Mouse (Mus musculus) brain, embryonic 14.5 days (tissue): ENCODE measurements around the gene Ppp1r12b. TPM values are rescaled to one million over a fixed set of nuclear protein-coding genes. Genes with fewer than 3 reads are reported as not detected.

Experiments used
- DNase-seq: peaks from one replicate; pipeline ENCODE4 v3.0.0-alpha.2; 2011; ENCODE audit warnings: low read depth
- CTCF ChIP-seq: fragments of 200-500 bp; IDR thresholded peaks from 2 replicates; pipeline ENCODE4 v1.5.1; 2012; ENCODE audit warnings: inconsistent platforms, mild to moderate bottlenecking, moderate library complexity, borderline replicate concordance; ENCODE audit not compliant: insufficient read depth, insufficient read length; ENCODE audit errors: extremely low read depth
- POLR2A ChIP-seq: fragments of 200-500 bp; IDR thresholded peaks from 2 replicates; pipeline ENCODE4 v1.6.1; 2012; ENCODE audit warnings: mild to moderate bottlenecking, inconsistent platforms, borderline replicate concordance; ENCODE audit not compliant: poor library complexity, insufficient read depth, insufficient read length, severe bottlenecking; ENCODE audit errors: extremely low read depth
- polyA plus RNA-seq: library from polyadenylated mRNA; depleted of rRNA; stranded (reverse); fragments of >200 nt; gene quantifications from 2 replicates; pipeline ENCODE4 v1.2.3, GENCODE M21; 2012

The Ppp1r12b gene
- polyA plus RNA-seq, 1 experiment, result 16.8 TPM

DNA sequence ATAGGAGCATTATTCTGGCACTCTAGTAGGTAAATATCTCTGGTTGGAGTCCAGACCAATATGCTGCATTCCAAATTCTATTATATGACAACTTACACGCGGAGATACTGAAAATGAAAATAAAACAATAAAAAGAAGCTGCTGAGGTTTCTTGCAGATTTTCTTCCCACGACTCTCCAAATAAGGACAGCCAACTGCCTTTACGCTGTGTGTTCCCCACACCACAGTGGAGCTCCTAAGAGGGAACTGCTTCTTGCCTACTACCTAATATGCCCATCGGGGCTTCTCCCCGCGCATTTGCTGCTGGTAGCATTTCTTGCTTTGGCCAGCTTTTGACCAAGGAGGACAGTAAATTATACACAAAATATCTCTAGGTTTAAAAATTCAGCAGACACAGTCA, 154.0 kb downstream of the Ppp1r12b start:
- TF ChIP-seq CTCF, result no peak
- TF ChIP-seq POLR2A, result no peak
- no peak for DNase-seq

DNA sequence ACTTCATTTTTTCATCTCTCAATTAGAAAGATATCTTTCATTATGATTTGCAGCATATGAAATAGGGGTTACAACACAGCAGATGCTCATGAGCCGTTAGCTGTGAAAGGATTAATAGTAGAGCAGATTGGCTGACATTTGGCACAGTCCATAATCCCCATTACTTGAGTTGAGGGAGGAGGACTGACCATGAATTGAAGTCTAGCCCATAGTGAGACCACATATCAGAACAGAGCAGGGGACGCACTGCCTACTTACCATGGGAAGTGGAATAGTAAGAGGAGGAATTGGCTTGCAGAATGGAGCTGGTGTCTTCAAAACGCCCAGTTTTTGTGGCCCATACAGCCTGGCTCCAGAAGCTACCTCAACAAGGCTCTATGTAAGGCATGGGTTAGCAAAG, 159.2 kb downstream of the Ppp1r12b start:
- TF ChIP-seq POLR2A (no peak), CTCF (no peak)
- peak; percentile 62 for DNase-seq

DNA sequence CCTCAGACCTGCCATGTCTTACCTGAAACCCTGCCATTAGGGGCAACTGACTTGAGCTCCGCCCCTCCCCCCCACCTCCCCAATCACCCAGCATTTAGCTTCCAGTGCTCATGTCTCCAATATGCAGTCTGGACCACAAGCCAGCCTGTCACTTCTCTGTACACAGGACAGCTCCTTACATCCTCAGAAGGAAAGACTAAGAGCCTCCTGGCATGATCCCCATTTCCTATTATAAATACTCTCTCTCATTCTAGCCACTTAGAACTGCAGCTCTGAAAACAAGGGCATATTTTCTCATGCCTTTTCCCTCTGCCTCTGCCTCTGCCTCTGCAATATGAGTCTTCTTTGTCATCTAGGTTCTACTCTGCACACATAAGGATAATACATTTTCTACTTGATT, 159.7 kb downstream of the Ppp1r12b start:
- no peak for DNase-seq
- TF ChIP-seq POLR2A (no peak), CTCF (no peak)

DNA sequence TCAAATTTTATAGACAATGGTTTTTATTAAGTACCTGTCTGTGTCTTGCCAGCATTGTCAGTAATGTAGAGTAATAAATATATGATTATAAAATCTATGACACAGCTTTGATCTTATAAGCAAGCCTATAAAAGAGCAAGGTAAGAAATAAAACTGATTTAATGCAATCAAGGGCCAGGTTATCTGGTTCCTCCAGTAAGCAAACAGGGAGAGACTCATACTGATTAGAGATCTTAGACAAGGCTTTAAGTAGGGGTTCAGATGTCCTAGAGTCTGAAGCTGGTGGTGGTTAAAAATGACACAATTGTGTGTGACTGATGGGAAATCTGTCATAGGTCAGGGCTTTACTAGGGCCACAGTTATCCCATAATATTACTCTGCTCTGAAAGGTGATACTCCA, 164.3 kb downstream of the Ppp1r12b start:
- DNase-seq, result no peak
- TF ChIP-seq CTCF (no peak), POLR2A (no peak)

DNA sequence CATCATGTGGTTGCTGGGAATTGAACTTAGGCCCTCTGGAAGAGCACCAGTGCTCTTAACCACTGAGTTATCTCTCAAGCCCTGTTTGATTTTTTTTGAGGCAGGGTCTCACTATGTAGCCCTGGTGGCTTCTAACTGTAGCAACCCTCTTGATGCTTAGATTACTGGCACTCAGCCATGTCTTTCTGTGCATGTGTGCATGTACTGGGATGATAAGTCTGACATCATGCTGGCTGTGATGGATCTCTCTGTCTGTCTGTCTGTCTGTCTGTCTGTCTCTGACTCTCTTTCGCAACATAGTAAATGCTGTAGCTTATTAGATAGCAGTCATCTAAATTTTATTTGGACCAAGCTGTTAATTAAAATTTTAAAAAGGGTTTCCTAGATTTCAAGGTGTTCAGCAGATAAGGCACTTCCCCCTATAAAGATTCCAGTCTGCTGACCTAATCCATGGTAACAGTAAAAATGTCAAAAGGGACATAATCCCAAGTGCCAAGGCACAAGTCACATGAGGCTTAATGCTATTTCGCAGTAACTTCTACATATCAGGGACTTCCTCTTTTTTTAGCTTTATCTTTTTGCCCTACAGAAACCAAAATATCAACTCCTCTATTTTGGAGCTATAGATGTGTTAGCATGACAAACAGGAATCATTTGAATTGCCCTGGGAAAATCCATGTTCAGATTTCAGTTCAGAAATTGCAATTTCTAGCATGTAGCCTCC, 164.9 kb downstream of the Ppp1r12b start:
- peak; percentile 41 for DNase-seq
- TF ChIP-seq CTCF (no peak), POLR2A (no peak)

DNA sequence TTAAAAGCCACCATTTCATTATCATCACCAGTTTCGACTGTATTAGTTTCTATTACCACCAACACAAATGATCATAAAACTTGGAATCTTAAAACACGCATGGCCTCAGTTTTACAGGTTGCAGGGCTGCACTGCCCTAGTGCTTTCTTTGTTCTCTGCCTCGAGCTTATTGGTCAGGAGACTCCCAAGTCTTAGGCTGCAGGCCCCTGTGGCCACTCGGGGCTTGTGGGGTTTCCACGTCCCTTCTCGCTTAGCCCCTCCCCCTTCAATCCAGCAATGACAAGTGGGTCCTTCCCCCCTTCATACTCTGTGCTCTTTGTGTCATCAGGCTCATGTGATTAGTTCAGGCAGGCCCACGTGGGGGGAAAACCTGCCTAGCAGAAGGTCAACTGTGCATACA, 167.6 kb downstream of the Ppp1r12b start:
- no peak for DNase-seq
- no peak for TF ChIP-seq POLR2A
- no peak for TF ChIP-seq CTCF

DNA sequence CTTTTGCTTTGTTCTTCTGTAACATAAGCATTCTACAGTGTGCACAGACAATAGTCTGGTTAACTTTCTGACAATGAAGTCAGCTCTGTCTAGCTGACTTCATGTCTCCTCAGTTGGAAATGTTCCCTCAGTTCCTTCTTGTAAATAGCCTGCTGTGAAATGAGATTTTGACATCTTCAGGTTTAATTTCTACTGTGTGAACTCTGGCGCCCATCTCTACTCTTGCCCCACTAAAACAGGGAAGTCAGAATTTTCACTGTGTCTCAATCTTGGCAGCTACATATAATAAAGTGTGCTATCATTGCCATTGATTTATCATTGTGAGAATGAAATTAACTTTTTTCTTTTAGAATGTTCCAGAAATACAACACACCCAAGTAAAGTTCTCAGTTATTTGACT, 170.8 kb downstream of the Ppp1r12b start:
- no peak for DNase-seq
- TF ChIP-seq CTCF (no peak), POLR2A (no peak)

DNA sequence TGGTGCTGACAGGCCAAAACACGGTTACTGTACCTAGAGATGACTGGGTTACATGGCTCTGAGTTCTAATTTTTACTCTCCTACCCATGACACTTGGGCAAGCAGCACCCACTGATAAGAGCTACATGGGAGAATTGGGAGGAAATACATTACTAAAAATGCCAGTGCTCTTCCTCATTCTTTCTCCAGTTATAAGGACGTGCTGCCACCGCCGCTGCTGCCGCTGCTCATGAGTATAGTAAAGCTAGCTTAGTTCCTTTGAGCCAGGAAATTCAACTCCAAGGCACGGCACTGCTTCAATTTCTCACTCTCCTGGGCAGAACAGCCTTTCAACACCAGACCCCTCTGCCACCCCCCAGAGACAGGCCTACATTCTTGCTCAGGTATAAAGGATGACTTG, 171.3 kb downstream of the Ppp1r12b start:
- TF ChIP-seq CTCF (no peak), POLR2A (no peak)
- no peak for DNase-seq

DNA sequence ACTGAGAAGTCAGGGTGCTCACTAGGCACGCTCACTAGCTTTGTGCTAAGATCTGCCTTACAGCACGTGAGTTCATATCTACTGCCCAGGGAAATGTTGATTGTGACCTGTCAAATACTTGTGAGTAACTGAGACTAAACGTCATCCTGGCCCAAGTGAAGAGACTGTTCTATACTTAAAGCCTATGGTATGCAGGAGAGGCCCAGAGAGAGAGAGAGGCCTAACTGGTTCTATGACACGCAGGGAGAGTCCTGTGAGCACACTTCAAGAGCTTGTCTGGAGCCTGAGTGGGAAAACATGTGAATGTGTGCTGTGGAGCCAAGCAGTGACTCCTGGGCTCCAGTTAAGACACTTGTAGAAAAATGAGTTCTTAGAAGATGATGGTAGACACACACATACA, 171.8 kb downstream of the Ppp1r12b start:
- no peak for DNase-seq
- no peak for TF ChIP-seq POLR2A
- TF ChIP-seq CTCF, result no peak

DNA sequence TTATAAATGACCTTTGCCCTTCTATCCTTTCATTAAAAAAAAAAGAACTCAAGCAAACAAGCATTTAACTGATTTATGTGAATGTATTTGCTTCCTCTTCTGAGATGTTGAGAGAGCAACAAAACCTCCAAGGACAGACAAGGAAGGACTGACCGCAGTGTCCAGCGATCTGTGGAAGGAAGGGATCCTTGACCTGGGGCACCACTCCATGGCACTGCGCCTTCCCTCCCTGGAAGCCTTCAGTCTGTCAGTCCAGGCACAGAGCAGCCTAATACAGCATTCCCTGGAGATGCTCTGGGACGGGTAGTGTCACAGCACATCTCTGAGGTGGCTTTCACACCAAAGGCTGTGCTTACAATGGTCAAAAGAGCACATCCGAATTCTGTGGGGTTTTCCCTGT, 172.9 kb downstream of the Ppp1r12b start:
- DNase-seq, result no peak
- TF ChIP-seq POLR2A, result no peak
- no peak for TF ChIP-seq CTCF

DNA sequence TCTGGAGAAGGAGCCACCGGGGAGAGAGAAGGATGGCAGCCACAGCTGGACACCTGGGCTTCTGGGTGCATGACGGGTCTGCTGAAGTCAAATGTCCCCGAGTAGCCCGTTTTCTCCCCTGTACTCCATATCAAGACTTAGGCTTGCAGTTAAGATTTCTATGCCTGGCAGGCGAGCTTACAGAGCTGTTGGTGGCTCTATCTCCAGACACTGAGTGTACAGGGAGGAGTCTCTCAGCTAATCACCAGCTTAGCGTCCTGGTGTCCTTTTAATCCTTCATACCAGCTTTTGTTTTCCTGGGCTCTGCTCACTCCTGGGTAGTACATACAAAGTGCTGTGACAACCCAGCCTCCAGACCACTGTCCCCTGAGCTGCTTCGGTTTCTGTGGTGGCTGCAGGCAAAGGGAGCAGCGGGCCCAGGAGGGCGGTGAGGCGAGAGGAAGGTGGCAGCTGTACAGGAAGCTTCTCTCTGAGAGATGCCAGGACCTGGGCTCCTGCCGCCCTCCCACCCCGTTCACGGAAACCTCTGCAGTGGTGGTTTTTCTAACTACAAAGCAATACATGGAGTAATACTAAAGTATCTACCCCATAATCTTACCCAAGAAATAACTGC, 177.7 kb downstream of the Ppp1r12b start:
- TF ChIP-seq CTCF (no peak), POLR2A (no peak)

DNA sequence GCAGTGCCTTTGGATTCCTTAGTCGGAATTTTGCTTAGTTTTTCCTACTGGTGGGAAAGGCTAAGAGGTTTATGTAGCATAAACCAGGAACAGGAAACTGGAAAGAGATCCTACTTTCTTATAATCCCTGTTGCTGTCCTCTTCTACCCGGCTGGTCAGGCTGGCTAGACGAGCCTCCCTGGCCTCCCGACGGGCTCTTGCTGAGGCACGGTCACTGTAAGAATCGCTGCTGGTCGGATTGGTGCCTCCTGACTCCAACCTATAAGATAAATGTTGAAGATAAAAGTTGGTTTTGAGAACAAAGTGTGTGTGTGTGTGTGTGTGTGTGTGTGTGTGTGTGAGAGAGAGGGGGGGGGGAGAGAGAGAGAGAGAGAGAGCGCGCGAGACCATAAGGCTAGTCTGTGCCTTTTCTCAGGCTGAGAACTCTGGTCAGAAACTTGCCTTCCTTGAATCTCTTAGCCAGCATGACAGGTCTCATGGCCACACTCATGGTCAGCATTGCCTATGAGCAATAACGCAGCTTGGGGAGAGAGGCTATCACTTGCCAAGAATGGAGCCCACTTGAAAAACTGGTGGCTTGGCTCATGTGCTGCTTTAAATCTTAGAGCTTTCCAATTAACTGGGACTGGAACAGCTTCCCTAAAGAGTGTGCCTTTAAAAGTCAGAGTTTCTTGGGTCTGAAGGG, 178.4 kb downstream of the Ppp1r12b start:
- no peak for TF ChIP-seq CTCF
- TF ChIP-seq POLR2A, result no peak
- DNase-seq, result no peak

More for the DNA sequence above, 177.7 kb downstream of the Ppp1r12b start:
- no peak for DNase-seq

DNA sequence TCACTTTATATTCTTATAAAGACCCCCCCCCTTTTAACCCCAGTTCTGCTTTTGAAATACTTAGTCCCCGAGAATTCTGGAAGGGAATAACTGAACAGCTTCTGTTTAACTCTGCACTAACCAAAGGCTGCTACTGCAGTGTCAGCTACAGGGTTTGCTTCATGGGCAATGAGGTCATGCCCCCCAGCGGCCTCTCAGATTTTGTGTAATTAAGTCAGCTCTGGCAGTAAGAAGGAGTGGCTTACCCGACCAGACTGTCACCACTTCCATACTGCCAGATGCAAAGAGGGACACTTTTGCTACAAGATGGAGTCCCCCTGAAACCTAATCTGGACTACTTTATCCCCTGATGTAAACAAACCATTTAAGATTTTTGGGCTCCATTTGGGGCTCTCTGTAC, 180.1 kb downstream of the Ppp1r12b start:
- DNase-seq, result no peak
- no peak for TF ChIP-seq CTCF
- TF ChIP-seq POLR2A, result no peak
